Mouse (Mus musculus): Measurements from ENCODE around the gene Rps11. TPM values are rescaled to one million over a fixed set of nuclear protein-coding genes. Genes with fewer than 3 reads are reported as not detected.
"Not testable (repeated sequence)": the region's sequence is repeated elsewhere in the genome, so short reads cannot be mapped to it uniquely, and the experiment has no call there.

Rps11 gene
- polyA plus RNA-seq, 1 experiment from 2014 or later = 1,388 TPM

GRCm38 (mm10) chr7:45119780-45120709 is 4.2 kb downstream of the Rps11 start:
- WGBS (ENCODE audit: missing documents) = 84% methylated on average over 5 of the region's 5 CpGs
- Histone ChIP-seq H3K4me3 (ENCODE audit: inconsistent target) (no peak overlapping the region), H3K79me2 (ENCODE audit: inconsistent target) (peaks cover 17% of the 10 kb centered on the region)

GRCm38 (mm10) chr7:45118336-45118735 is 5.9 kb downstream of the Rps11 start:
- H3K36me3 ChIP-seq (ENCODE audit: inconsistent target) = peaks cover 32% of the 10 kb centered on the region
- peaks cover 9% of the 10 kb centered on the region for H3K79me2 ChIP-seq (ENCODE audit: inconsistent target)
- 93% methylated on average over 5 of the region's 6 CpGs for WGBS (ENCODE audit: missing documents)
- no peak overlapping the region for H3K27ac ChIP-seq
- H3K4me3 ChIP-seq (ENCODE audit: inconsistent target) = no peak overlapping the region

More at GRCm38 (mm10) chr7:45119780-45120709, 4.2 kb downstream of the Rps11 start:
- peaks cover 32% of the 10 kb centered on the region for H3K36me3 ChIP-seq (ENCODE audit: inconsistent target)
- H3K27ac ChIP-seq = no peak overlapping the region

- H3K27ac ChIP-seq = no peak overlapping the region
- WGBS (ENCODE audit: missing documents) = 75% methylated on average over 8 of the region's 8 CpGs
- peaks cover 28% of the 10 kb centered on the region for H3K36me3 ChIP-seq (ENCODE audit: inconsistent target)
- H3K79me2 ChIP-seq (ENCODE audit: inconsistent target) = peaks cover 1% of the 10 kb centered on the region
- H3K4me3 ChIP-seq (ENCODE audit: inconsistent target) = no peak overlapping the region
Observed at GRCm38 (mm10) chr7:45117566-45117965, 6.7 kb downstream of the Rps11 start.

- 100% methylated on average over 2 of the region's 2 CpGs for WGBS (ENCODE audit: missing documents)
- Histone ChIP-seq H3K36me3 (ENCODE audit: inconsistent target) (no peaks in the 10 kb centered on the region), H3K4me3 (ENCODE audit: inconsistent target) (no peak overlapping the region), H3K27ac (no peak overlapping the region), H3K79me2 (ENCODE audit: inconsistent target) (no peaks in the 10 kb centered on the region)
Observed at GRCm38 (mm10) chr7:45113476-45113875, 10.8 kb downstream of the Rps11 start.

GRCm38 (mm10) chr7:45112529-45112928 is 11.7 kb downstream of the Rps11 start:
- no peak overlapping the region for H3K27ac ChIP-seq
- no peaks in the 10 kb centered on the region for H3K79me2 ChIP-seq (ENCODE audit: inconsistent target)

GRCm38 (mm10) chr7:45111940-45112339 is 12.3 kb downstream of the Rps11 start:
- H3K36me3 ChIP-seq (ENCODE audit: inconsistent target) = no peaks in the 10 kb centered on the region
- no peak overlapping the region for H3K4me3 ChIP-seq (ENCODE audit: inconsistent target)
- H3K27ac ChIP-seq = no peak overlapping the region
- 96% methylated on average over 2 of the region's 2 CpGs for WGBS (ENCODE audit: missing documents)
- H3K79me2 ChIP-seq (ENCODE audit: inconsistent target) = no peaks in the 10 kb centered on the region

More at GRCm38 (mm10) chr7:45112529-45112928, 11.7 kb downstream of the Rps11 start:
- 89% methylated on average over 3 of the region's 3 CpGs for WGBS (ENCODE audit: missing documents)
- Histone ChIP-seq H3K4me3 (ENCODE audit: inconsistent target) (no peak overlapping the region), H3K36me3 (ENCODE audit: inconsistent target) (no peaks in the 10 kb centered on the region)

- not testable (repeated sequence) for H3K27ac ChIP-seq; H3K36me3 ChIP-seq (ENCODE audit: inconsistent target); H3K4me3 ChIP-seq (ENCODE audit: inconsistent target); H3K79me2 ChIP-seq (ENCODE audit: inconsistent target)
- 93% methylated on average over 3 of the region's 4 CpGs for WGBS (ENCODE audit: missing documents)
Observed at GRCm38 (mm10) chr7:45110089-45110488, 14.2 kb downstream of the Rps11 start.

GRCm38 (mm10) chr7:45107052-45107645 is 17.1 kb downstream of the Rps11 start:
- peaks cover 13% of the 10 kb centered on the region; the same call in 1 of the 2 replicates for H3K79me2 ChIP-seq (ENCODE audit: inconsistent target)
- H3K36me3 ChIP-seq (ENCODE audit: inconsistent target) = no peaks in the 10 kb centered on the region
- 39% methylated on average over 5 of the region's 5 CpGs for WGBS (ENCODE audit: missing documents)
- H3K4me3 ChIP-seq (ENCODE audit: inconsistent target) = no peak overlapping the region
- no peak overlapping the region for H3K27ac ChIP-seq

GRCm38 (mm10) chr7:45106441-45106840 is 17.8 kb downstream of the Rps11 start:
- Histone ChIP-seq H3K4me3 (ENCODE audit: inconsistent target) (no peak overlapping the region), H3K27ac (no peak overlapping the region), H3K36me3 (ENCODE audit: inconsistent target) (no peaks in the 10 kb centered on the region; the same call in 1 of the 2 replicates), H3K79me2 (ENCODE audit: inconsistent target) (peaks cover 16% of the 10 kb centered on the region; the same call in 1 of the 2 replicates)
- 94% methylated on average over 6 of the region's 6 CpGs for WGBS (ENCODE audit: missing documents)

GRCm38 (mm10) chr7:45105491-45105890 is 18.7 kb downstream of the Rps11 start:
- Histone ChIP-seq H3K4me3 (ENCODE audit: inconsistent target) (no peak overlapping the region), H3K27ac (no peak overlapping the region), H3K79me2 (ENCODE audit: inconsistent target) (peaks cover 16% of the 10 kb centered on the region; the same call in 1 of the 2 replicates), H3K36me3 (ENCODE audit: inconsistent target) (no peaks in the 10 kb centered on the region; the same call in 1 of the 2 replicates)
- WGBS (ENCODE audit: missing documents) = 78% methylated on average over 8 of the region's 8 CpGs

- WGBS (ENCODE audit: missing documents) = 83% methylated on average over 4 of the region's 5 CpGs
- Histone ChIP-seq H3K79me2 (ENCODE audit: inconsistent target) (peaks cover 16% of the 10 kb centered on the region; the same call in 1 of the 2 replicates), H3K27ac (no peak overlapping the region), H3K36me3 (ENCODE audit: inconsistent target) (no peaks in the 10 kb centered on the region; the same call in 1 of the 2 replicates), H3K4me3 (ENCODE audit: inconsistent target) (no peak overlapping the region)
Observed at GRCm38 (mm10) chr7:45104941-45105340, 19.3 kb downstream of the Rps11 start.

GRCm38 (mm10) chr7:45103652-45104180 is 20.5 kb downstream of the Rps11 start, which contains the start of gene Fcgrt:
Gene Fcgrt (minus strand): TSS chr7:45103851.
- whole genome bisulfite sequencing (ENCODE audit: missing documents) = 3% methylated on average over 7 of the region's 7 CpGs
- Histone ChIP-seq H3K79me2 (ENCODE audit: inconsistent target) (peaks cover 16% of the 10 kb centered on the region; the same call in 1 of the 2 replicates), H3K4me3 (ENCODE audit: inconsistent target) (peak within 1 kb of the TSS; percentile 33), H3K36me3 (ENCODE audit: inconsistent target) (no peaks in the 10 kb centered on the region; the same call in 1 of the 2 replicates), H3K27ac (peak within 1 kb of the TSS; percentile 61)

GRCm38 (mm10) chr7:45102940-45103585 is 21.2 kb downstream of the Rps11 start:
- no peaks in the 10 kb centered on the region; the same call in 1 of the 2 replicates for H3K36me3 ChIP-seq (ENCODE audit: inconsistent target)
- H3K79me2 ChIP-seq (ENCODE audit: inconsistent target) = peaks cover 16% of the 10 kb centered on the region; the same call in 1 of the 2 replicates
- peak overlapping the region; percentile 33 for H3K4me3 ChIP-seq (ENCODE audit: inconsistent target)
- WGBS (ENCODE audit: missing documents) = 76% methylated on average over 9 of the region's 9 CpGs
- peak overlapping the region; percentile 61 for H3K27ac ChIP-seq

GRCm38 (mm10) chr7:45102441-45102840 is 21.8 kb downstream of the Rps11 start:
- no peak overlapping the region for H3K4me3 ChIP-seq (ENCODE audit: inconsistent target)
- H3K36me3 ChIP-seq (ENCODE audit: inconsistent target) = no peaks in the 10 kb centered on the region; the same call in 1 of the 2 replicates
- H3K79me2 ChIP-seq (ENCODE audit: inconsistent target) = peaks cover 16% of the 10 kb centered on the region; the same call in 1 of the 2 replicates
- H3K27ac ChIP-seq = no peak overlapping the region
- 77% methylated on average over 11 of the region's 11 CpGs for WGBS (ENCODE audit: missing documents)
